Comparison of ENCODE assay signal across 9 mouse cellular contexts in genomic region chr11:104278222-104278621, GRCm38 (mm10). TPM values are rescaled to one million over a fixed set of nuclear protein-coding genes. Genes with fewer than 3 reads are reported as not detected.
A peak's percentile ranks its signal among the peaks of the same experiment; 100 is the strongest.
DNase-seq lines count a peak whose midpoint lies in the region; ATAC-seq lines count a peak whose summit lies in the region.
"Had no signal": no experiment of that assay in that cellular context is flagged by ENCODE, and none has a peak within 500 bp of the region (broad histone marks: within the 10 kb centered on the region; RNA-seq: fewer than 3 reads in every experiment).

No protein-coding gene starts in this region.

- no peaks in the 10 kb centered on the region for H3K36me3 ChIP-seq in kidney, embryonic 14.5 days (ENCODE audit: control insufficient read depth, insufficient read depth, low read length)
- H3K36me3 ChIP-seq in heart, embryonic 13.5 days, result no peaks in the 10 kb centered on the region

- no peaks in the 10 kb centered on the region for H3K27me3 ChIP-seq in kidney, embryonic 14.5 days (ENCODE audit: control insufficient read depth, insufficient read depth, low read length)
- H3K27me3 ChIP-seq in heart, embryonic 13.5 days (replicated peaks), result peaks cover 27% of the 10 kb centered on the region

- H3K4me2 ChIP-seq in kidney, embryonic 14.5 days (replicated peaks; ENCODE audit: low read depth, low read length), result no peak overlapping the region; the same call in 1 of the 2 replicates
- H3K4me2 ChIP-seq in heart, embryonic 13.5 days, result peak overlapping the region; percentile 56

- H3K27ac ChIP-seq in kidney, embryonic 14.5 days (ENCODE audit: low read depth, low read length), result no peak overlapping the region
- H3K27ac ChIP-seq in heart, embryonic 13.5 days (replicated peaks), result no peak overlapping the region

- no peak overlapping the region for H3K9ac ChIP-seq in kidney, embryonic 14.5 days (ENCODE audit: low read depth, low read length)
- H3K9ac ChIP-seq in heart, embryonic 13.5 days, result no peak overlapping the region

- 5% methylated on average over 20 of the region's 20 CpGs for WGBS in kidney, embryonic 14.5 days
- WGBS in heart, embryonic 13.5 days, result 3% methylated on average over 20 of the region's 20 CpGs

- DNase-seq in kidney, adult 11 months, result peak; percentile 51
- DNase-seq in adrenal gland, postnatal 10 days, result peak; percentile 89
- peak; percentile 68 for DNase-seq in embryo, embryonic 9.5 days (ENCODE audit: extremely low spot score)
- peak; percentile 66 to 79 for DNase-seq in layer of hippocampus, postnatal 10 days (ENCODE audit: low spot score in 2 of 2)
- peak; percentile 81 for DNase-seq in lung, postnatal 36 days
- peak; percentile 76 for DNase-seq in testis, postnatal 14 days (ENCODE audit: low spot score)

- no peak overlapping the region for H3K4me3 ChIP-seq in kidney, embryonic 14.5 days (ENCODE audit: low read length)
- H3K4me3 ChIP-seq in heart, embryonic 13.5 days, result peak overlapping the region; percentile 25
- H3K4me3 ChIP-seq: myocyte had no signal

- no peak for ATAC-seq in kidney, embryonic 14.5 days (ENCODE audit: low FRiP score, low TSS enrichment)
- no peak for ATAC-seq in heart, embryonic 13.5 days (ENCODE audit: extremely low read depth, insufficient number of reproducible peaks, low FRiP score, low TSS enrichment)

- no peaks in the 10 kb centered on the region for H3K9me3 ChIP-seq in kidney, embryonic 14.5 days (ENCODE audit: control insufficient read depth, low read length)
- H3K9me3 ChIP-seq in heart, embryonic 13.5 days, result no peaks in the 10 kb centered on the region

- no peaks in the 10 kb centered on the region for H3K4me1 ChIP-seq in kidney, embryonic 14.5 days (ENCODE audit: control insufficient read depth, insufficient read depth, low read length)
- H3K4me1 ChIP-seq in heart, embryonic 13.5 days, result peaks cover 5% of the 10 kb centered on the region; the same call in 1 of the 2 replicates

RNA-seq across cellular contexts. Expression of gene Mapt, which starts 47.0 kb away (rescaled TPM):
- 4.7 and 5.0 TPM in 2 replicates for polyA plus RNA-seq in kidney, embryonic 14.5 days (2014; fragmentation: Nextera tagmentation; extraction: Ambion mirVana)
- 10 to 100 TPM; 50.9 to 69.5 TPM for total RNA-seq in adrenal gland, postnatal 10 days (2021)
- polyA plus RNA-seq in heart, embryonic 13.5 days (2015; fragmentation: Nextera tagmentation; extraction: Ambion mirVana), result 1.1 and 1.2 TPM in 2 replicates
- total RNA-seq in layer of hippocampus, postnatal 10 days (2021), result 100 to 1,000 TPM; 506 to 549 TPM

Comparison
In these comparisons a context has a peak if more than half of its experiments do, and no peak if none do; other contexts are left out.
1. RNA of gene Mapt, which starts 47.0 kb away (total RNA-seq): 506 to 549 TPM in layer of hippocampus, postnatal 10 days; 50.9 to 69.5 TPM in adrenal gland, postnatal 10 days; every median in the first group is over 4 times any median in the second.
2. Peak in every context shown above with its lines, with median percentiles within 50 percentile points of each other: DNase-seq.